Mouse (Mus musculus) embryonic fibroblast, embryonic 13.5 days (primary cell): ENCODE measurements at regions not wholly inside any gene's neighbourhood (a gene's known extent, or its start where the extent isn't known, plus 50 kb on each side); places are given as distances from the start of the nearest gene placed in this dataset.

Experiments
- CTCF ChIP-seq: IDR thresholded peaks from 2 replicates; pipeline ENCODE4 v1.5.1; 2011; ENCODE audit warnings: mild to moderate bottlenecking, control low read depth, low read length, moderate library complexity, borderline replicate concordance; ENCODE audit not compliant: insufficient read depth
- POLR2A ChIP-seq: IDR thresholded peaks from 2 replicates; pipeline ENCODE4 v1.6.1; 2011; ENCODE audit warnings: low read depth, mild to moderate bottlenecking, control low read depth, low read length, moderate library complexity

DNA sequence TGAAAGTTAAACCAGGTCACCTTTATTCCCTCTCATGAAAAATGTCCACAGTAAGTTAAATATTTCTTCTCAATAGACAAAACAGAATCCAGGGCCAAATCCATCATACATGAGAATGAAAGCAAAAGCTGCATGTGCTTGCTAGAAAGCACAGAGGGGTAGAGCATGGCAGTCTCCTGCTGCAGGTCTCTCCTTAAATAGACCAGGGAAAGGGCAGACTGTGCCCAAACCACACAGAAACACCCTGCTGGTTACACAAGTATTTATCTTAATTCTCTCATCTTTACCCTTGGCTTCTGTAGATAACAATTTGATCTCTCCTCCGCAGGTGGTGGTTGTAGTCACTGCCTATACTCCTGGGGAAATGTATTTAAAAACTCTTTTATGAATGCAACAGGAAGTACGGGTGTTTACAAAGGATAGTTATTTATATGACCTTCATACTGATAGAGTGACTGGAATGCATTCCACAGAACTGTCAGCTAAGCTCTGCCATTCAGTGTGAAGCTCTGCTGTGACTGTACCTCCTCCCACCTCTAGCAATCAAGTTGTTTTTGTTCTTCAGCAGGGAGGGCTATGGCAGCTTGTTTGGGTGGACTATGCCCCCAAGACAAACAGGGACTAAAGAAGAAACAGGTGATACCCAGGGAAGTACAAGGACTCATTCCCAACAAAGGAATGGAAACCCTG lies 538.4 kb upstream of the Nrsn1 start:
- TF ChIP-seq CTCF (no peak), POLR2A (no peak)
